Mouse (Mus musculus) left cerebral cortex, adult 18-20 months (tissue): ENCODE data around the gene Theg. TPM values are rescaled to one million over a fixed set of nuclear protein-coding genes. Genes with fewer than 3 reads are reported as not detected.

Experiments used
- DNase-seq, 2 experiments: peaks; one replicate each; pipeline ENCODE4 v3.0.0; 2021 to 2022; ENCODE audit warnings: low spot score in 2 of 2, mixed read lengths in 1 of 2
- microRNA-seq, 2 experiments: library from miRNA; unstranded; fragments of <30 nt; microRNA quantifications; one replicate each; pipeline ENCODE4 v1.2.0; 2021
- total RNA-seq, 2 experiments: library from RNA; stranded (reverse); gene quantifications; 2 replicates each; pipeline ENCODE4 v1.2.3; 2021

Gene Theg
- total RNA-seq, 2 experiments from 2014 or later = 0.37 to 1.7 TPM

DNA sequence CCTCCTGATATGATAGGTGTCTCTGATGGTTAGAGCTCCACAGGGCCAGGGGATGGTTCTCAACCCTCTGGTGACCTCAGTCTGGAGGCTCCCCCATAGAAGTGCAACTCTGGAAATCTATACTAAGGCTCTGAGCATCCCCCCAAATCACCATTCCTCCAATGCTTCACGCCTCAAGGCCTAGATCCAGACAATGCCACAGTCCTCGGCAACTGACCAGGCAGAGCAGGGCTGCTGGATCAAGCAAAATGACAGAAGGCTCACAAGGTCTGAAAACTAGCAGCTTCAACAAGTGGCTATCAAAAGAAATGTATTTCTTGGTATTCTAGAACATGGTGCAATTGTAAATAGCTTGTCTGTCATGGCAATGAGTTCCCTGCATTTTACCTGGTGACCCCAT lies 49.4 kb downstream of the Theg start:
- DNase-seq = no peak

DNA sequence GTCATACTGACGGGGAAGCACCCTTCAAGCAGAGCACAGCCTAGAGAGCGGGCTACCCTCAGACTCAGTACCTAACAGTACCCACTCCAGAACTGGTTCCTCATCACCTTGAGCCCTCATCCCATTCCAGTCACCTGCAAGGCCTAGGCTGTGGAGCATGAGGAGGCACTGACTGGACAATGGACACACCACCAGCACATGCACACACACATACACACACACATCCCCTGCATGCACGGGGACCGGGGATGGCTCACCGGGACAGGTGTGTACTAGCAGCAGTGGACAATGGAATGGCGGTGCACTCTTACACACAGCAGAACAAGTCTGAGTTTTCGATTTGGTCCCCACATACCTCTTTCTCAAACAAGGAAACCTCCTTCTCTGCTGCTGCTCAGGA lies 49.9 kb downstream of the Theg start:
- no peak for DNase-seq

DNA sequence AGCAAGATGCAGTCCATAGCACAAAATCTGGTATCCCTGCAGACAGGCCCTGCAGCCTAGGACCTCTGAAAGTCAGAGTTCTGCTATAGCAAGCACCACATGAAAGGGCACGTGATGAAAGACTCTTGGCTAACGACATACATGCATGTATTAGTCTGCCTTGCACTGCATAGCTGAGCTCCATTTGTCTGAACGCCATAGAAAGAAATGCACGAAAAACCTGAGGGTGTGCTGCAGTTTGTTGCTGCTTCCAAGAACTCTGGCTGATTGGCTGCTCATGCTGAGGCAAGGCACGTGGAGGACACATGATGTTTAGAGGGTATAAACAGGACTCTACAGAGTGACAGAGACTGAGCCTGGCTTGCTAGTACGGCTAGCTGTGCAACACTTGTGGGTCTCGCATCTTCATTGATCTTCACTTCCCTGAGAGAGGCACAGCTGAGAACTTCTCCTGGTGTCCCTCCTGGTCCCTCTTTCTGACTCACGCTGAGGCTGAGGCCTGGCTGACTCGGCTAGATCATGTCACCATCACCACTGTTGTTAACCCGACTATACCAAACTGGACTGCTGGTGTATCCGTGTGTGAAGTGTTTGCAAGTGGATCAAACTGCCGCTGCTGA lies 50.6 kb downstream of the Theg start:
- no peak for DNase-seq

DNA sequence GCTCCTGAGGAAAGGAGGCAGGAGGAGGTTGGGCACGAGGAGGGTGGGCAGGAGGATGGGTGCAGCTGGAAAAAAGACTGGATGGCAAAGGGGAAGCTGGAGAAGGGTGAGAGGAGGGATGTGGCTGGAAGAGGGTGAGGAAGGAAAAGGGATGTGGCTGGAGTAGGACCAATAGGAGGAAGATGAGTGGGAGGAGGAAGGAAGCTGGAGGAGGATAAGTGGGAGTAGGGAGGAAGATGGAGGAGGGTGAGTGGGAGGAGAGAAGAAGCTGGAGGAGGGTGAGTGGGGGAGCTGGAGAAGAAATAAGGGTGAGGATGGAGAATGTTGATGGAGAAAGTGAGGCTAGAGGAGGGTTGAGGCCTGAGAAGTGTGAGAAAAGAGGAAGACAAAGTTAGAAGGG lies 51.7 kb downstream of the Theg start:
- no peak for DNase-seq

DNA sequence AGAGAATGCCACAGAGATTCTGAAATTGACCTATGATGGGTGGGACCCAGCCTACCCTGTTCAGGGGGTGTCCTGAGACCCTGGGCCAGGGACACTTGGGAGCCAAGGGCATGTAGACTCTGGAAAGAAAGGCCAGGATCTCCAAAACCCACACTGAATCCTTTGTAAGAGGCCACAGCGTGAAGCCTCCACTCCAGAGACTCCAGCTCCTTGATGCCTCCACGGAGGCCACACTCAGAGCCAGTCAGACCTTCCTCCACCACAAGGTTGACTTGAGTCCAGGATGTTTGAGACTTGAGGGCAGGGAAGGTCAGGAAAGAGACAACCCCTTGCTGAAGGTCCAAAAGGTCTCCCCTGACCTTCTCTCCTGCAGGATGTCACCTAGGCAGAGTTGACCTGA lies 52.7 kb downstream of the Theg start:
- DNase-seq = no peak

DNA sequence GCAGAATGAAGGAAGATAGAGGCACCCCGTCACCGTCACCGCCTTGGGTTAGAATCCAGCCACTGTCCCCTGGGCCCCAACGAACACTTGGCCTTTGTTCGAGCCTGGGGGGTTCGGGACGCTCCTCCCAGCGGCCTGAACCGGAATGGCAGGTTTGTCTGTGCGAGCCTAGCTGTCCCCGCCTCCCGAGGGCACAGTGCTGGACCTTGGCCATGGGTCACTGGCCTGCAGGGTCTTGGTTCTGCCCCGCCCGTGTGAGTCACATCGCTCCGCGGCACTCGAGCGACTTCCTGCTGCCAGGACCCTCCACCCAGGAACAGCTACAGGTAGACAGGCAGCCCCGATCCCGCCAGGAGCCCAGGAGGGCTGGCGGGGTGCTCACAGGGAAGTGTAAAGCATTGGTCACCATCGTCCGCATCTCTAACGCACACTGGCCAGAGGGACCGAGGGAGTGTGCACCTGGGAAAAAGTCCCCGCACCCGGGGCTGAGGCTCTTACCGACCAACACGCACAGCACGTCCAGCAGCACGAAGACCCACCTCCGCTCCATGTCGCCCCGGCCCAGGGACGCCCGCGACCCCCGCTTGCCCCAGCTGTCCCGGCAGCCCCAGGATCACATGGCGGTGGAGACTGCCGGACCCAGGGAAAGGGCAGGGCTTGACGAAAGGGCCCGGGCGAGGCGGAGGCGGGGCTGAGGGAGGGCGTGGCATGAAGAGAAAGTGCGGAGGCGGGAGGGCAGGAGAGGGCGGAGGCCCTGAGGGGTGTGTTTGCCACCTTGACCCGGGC lies 53.8 kb downstream of the Theg start, which contains the start of gene Plpp2:
Plpp2 (minus strand) TSS at position 671 of the 786 bp plus-strand sequence.
- peak in 1 of 2 experiments; percentile 45 for DNase-seq

DNA sequence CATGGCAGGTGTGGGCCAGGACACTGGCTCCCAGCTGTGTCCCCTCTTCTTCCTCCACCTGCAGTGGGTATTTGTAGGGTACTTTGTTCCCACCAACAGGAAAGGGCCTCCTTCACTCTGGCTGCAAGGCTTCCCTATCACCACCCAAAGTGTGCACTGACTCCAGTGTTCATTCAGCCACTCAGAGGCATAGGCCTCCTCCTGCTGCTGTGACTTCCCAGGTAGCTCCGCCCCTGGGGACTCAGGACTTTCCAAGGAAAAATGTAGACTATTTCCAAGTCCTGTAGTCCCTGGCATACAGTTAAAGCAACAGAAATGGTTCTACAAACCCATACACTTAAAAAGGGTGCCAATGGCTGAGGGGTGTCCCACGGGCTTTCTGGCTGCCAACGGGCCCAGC lies 54.5 kb downstream of the Theg start:
- DNase-seq = no peak

DNA sequence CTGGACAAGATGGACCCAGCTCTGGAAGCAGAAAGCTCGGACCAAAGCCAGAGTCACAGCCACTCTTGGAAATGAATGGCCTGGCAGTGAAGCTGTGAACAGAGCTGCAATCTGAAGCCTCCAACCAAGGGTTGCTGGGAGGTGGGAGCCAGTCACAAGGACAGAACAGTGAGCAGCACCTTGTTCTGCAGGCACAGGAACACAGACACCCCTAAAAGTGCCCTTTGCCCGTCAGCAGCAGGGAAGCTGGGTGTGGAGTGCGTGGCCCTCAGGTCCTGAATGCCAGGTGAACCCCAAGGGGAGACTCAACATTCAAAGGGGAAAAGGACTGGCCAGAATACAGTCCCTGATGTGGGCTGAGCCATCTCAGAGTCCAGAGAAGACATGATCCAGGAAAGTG lies 55.5 kb downstream of the Theg start:
- no peak for DNase-seq

DNA sequence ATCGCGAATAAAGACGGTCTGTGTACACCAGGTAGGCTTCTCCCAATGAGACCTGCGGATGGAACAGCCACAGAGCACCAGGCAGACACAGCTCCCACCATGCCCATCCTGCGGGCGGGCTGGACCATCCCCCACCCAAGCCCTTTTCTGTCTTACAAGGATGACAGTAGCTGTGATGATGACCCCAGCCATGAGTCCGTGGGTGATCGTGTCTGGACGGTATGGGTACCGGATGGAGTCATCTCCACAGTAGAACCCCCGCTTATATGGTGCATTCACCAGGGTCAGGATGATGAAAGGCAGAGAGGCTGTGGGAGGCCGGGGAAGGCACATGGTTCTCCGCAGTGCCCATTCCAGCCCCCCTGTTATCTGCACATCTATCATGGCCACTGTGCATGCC lies 56.4 kb downstream of the Theg start:
- DNase-seq = no peak

DNA sequence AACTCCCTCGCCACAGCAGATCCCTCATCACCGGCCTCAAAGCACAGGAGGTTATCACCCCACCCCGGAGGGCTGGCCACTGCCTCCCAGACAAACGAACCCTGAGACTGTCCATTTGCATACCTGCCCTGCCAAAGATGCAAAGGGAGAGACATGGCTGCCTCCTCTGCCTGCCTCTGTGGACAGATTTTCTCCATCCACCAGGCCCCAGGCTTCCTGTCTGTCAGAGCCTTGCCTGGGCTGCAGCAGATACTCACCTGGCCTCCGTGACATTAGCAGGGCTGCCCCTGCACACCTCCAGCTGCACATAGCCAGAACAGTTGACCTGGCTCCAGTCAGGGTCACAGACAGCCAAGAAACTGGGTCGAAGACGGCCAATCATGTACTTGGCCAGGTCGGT lies 56.9 kb downstream of the Theg start:
- no peak for DNase-seq

DNA sequence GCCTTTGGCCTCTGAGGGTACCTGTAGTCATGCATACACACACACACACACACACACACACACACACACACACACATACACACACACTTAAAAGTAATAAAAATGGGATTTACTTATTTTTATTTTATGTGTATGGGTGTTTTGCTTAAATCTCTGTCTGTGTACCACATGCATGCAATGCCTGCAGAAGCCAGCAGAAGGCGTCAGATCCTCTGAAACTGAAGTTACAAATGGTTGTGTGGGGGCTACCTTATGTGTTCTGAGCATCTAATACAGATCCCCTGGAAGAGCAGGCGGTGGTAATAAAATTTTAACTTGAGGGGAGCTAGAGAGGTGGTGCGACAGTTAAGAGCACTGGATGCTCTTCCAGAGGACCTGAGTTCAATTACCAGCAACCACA lies 59.0 kb downstream of the Theg start:
- no peak for DNase-seq

DNA sequence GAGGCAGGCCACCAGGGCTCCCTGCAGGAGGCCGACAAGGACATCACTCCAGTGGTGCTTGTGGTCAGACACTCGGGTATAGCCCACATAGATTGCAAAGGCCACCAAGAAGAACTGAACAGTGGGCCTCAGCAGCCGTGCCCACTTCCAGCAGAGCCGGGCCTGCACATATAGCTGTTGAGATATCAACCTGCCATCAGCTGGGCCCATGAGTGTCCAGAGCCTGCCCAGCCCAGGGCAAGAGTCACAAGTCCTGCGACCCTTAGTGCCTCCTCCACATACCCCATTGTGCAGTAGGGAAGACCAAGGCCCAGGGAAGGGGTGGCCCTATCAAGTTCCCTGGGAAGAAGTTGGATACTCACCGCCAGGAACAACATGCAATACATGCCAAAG lies 59.7 kb downstream of the Theg start:
- DNase-seq = no peak

DNA sequence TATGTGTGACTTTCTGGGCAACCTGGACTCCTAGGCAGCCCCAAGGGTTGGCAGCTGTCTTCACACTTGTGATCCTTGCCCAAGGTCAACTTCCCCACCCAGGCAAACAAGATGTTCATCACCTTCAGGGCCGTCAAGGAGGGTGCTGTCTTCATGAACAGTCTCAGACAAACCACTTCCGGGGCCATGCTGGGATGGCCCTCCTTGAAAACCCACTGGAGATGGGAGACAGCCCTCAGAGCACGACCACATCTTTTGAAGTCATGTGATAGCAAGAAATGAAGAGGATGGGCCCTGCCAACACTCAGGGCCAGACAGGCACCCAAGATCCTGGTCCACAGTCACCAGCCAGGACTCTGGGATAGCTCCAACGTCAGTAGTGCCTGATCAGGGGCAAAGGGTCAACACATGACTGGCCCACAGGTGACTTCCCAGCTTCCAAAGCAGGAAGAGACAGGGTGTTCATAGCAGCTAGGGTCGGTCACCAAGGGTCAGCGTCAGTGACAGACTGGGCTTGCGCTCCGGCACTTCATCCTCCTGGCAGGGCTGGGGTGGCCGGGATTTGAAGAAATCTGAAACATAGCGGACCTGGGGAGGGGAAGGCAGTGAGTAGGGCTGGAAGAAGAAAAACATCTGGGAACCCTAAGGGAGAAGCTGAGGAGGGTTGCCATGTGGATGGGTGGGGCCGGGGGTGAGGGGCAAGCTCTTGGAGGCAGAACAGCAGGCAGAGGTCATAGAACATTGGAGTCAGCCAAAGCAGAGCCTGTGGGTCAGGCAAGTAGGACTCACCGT lies 60.3 kb downstream of the Theg start:
- DNase-seq = no peak

Small RNA genes lying within 50 kb of the gene (microRNA-seq; reads per million reads assigned to microRNA genes)
- gene Mir6909 = 0 to 0.25 reads per million in 2 experiments

Other genes starting within 250 kb of the Theg start
- gene Vmn2r82, start 230.8 kb downstream of the Theg start, total RNA-seq = not detected
- not detected for gene Vmn2r83, start 118.6 kb downstream of the Theg start, total RNA-seq
- gene Plpp2, start 53.5 kb downstream of the Theg start, total RNA-seq = 1 to 10 TPM; 3.5 to 4.3 TPM
- 10 to 100 TPM; 51.4 to 51.9 TPM for gene Mier2, start 32.1 kb downstream of the Theg start, total RNA-seq
- 10 to 100 TPM; 16.7 to 18.6 TPM for gene C2cd4c, start 26.7 kb upstream of the Theg start, total RNA-seq
- 10 to 100 TPM; 44.3 to 50.1 TPM for gene Shc2, start 50.6 kb upstream of the Theg start, total RNA-seq
- under 1 TPM in 1 of 2 experiments, not detected in 1; 0.82 TPM for gene Odf3l2, start 58.4 kb upstream of the Theg start, total RNA-seq
- gene Madcam1, start 77.2 kb upstream of the Theg start, total RNA-seq = not detected
- 10 to 100 TPM; 69.8 to 77.1 TPM for gene Tpgs1, start 82.0 kb upstream of the Theg start, total RNA-seq
- 10 to 100 TPM; 75.4 to 77.5 TPM for gene Cdc34, start 94.9 kb upstream of the Theg start, total RNA-seq
- gene Gzmm, start 101.7 kb upstream of the Theg start, total RNA-seq = 1 to 10 TPM; 2.7 to 3.2 TPM
- gene Bsg, start 117.2 kb upstream of the Theg start, total RNA-seq = 100 to 1,000 TPM; 566 to 614 TPM
- gene Hcn2, start 129.3 kb upstream of the Theg start, total RNA-seq = 100 to 1,000 TPM; 142 to 157 TPM
- gene Polrmt, start 159.2 kb upstream of the Theg start, total RNA-seq = 10 to 100 TPM; 50.6 to 55.3 TPM
- gene Fgf22, start 167.7 kb upstream of the Theg start, total RNA-seq = 1 to 10 TPM; 4.3 to 5.6 TPM
- 10 to 100 TPM; 86.7 to 98.4 TPM for gene Rnf126, start 179.6 kb upstream of the Theg start, total RNA-seq
- 1 to 10 TPM; 2.7 to 3.2 TPM for gene Fstl3, start 189.9 kb upstream of the Theg start, total RNA-seq
- under 1 TPM; 0.63 to 0.72 TPM for gene Prss57, start 203.6 kb upstream of the Theg start, total RNA-seq
- 100 to 1,000 TPM; 290 to 308 TPM for gene Palm, start 206.2 kb upstream of the Theg start, total RNA-seq
- under 1 TPM; 0.61 to 0.86 TPM for gene Misp, start 233.7 kb upstream of the Theg start, total RNA-seq